Mouse (Mus musculus) thymus, postnatal 14 days (tissue): ENCODE data around the gene Ptprt.

ENCODE experiments used
- DNase-seq: peaks from one replicate; pipeline ENCODE4 v3.0.0; 2021

The Ptprt gene

GRCm38 (mm10) chr2:161656632-161657031 lies 1004.3 kb downstream of the Ptprt start:
- DNase-seq: no peak

- DNase-seq: no peak
Observed at GRCm38 (mm10) chr2:161640805-161641204, 1020.1 kb downstream of the Ptprt start.

GRCm38 (mm10) chr2:161634084-161634483 lies 1026.9 kb downstream of the Ptprt start:
- no peak for DNase-seq

GRCm38 (mm10) chr2:161625896-161626295 lies 1035.1 kb downstream of the Ptprt start:
- no peak for DNase-seq

- no peak for DNase-seq
Observed at GRCm38 (mm10) chr2:161608401-161608800, 1052.5 kb downstream of the Ptprt start.

GRCm38 (mm10) chr2:161607372-161607771 lies 1053.6 kb downstream of the Ptprt start:
- no peak for DNase-seq

- no peak for DNase-seq
Observed at GRCm38 (mm10) chr2:161600206-161600808, 1060.6 kb downstream of the Ptprt start.

- DNase-seq: no peak
Observed at GRCm38 (mm10) chr2:161593391-161594152, 1067.4 kb downstream of the Ptprt start.

GRCm38 (mm10) chr2:161574401-161574800 lies 1086.5 kb downstream of the Ptprt start:
- DNase-seq: no peak

- no peak for DNase-seq
Observed at GRCm38 (mm10) chr2:161572201-161572600, 1088.7 kb downstream of the Ptprt start.

GRCm38 (mm10) chr2:161570236-161570995 lies 1090.5 kb downstream of the Ptprt start:
- no peak for DNase-seq

GRCm38 (mm10) chr2:161561502-161561901 lies 1099.4 kb downstream of the Ptprt start:
- no peak for DNase-seq

GRCm38 (mm10) chr2:161557874-161558273 lies 1103.1 kb downstream of the Ptprt start:
- no peak for DNase-seq

- no peak for DNase-seq
Observed at GRCm38 (mm10) chr2:161553651-161554050, 1107.3 kb downstream of the Ptprt start.

GRCm38 (mm10) chr2:161552011-161552410 lies 1108.9 kb downstream of the Ptprt start:
- DNase-seq: no peak

GRCm38 (mm10) chr2:161549577-161549976 lies 1111.4 kb downstream of the Ptprt start:
- DNase-seq: no peak

GRCm38 (mm10) chr2:161547318-161547717 lies 1113.6 kb downstream of the Ptprt start:
- DNase-seq: no peak

- no peak for DNase-seq
Observed at GRCm38 (mm10) chr2:161545406-161545805, 1115.5 kb downstream of the Ptprt start.

- no peak for DNase-seq
Observed at GRCm38 (mm10) chr2:161534151-161534550, 1126.8 kb downstream of the Ptprt start.

GRCm38 (mm10) chr2:161527192-161527591 lies 1133.8 kb downstream of the Ptprt start:
- no peak for DNase-seq

GRCm38 (mm10) chr2:161519671-161520070 lies 1141.3 kb downstream of the Ptprt start:
- DNase-seq: no peak

GRCm38 (mm10) chr2:161516921-161517320 lies 1144.0 kb downstream of the Ptprt start:
- DNase-seq: no peak

GRCm38 (mm10) chr2:161513256-161513655 lies 1147.7 kb downstream of the Ptprt start:
- DNase-seq: no peak
